Mouse (Mus musculus): ENCODE results near the gene Mthfd1l.

- TF ChIP-seq EP300 (optimal IDR thresholded peaks at IDR 0.05) (no peak), CTCF (IDR thresholded peaks at IDR 0.05; ENCODE audit: low read depth) (peak; percentile 54)
These were observed 133.0 kb downstream of the Mthfd1l start for GRCm38 (mm10) chr10:4105676-4106528.

Data from stomach, postnatal 0 days (tissue).